Mouse (Mus musculus): ENCODE measurements around the gene Nvl. TPM values are rescaled to one million over a fixed set of nuclear protein-coding genes. Genes with fewer than 3 reads are reported as not detected.

Nvl gene
- total RNA-seq, 4 experiments from 2014 or later, result 20.1 to 34.9 (median 24.9) TPM

DNA sequence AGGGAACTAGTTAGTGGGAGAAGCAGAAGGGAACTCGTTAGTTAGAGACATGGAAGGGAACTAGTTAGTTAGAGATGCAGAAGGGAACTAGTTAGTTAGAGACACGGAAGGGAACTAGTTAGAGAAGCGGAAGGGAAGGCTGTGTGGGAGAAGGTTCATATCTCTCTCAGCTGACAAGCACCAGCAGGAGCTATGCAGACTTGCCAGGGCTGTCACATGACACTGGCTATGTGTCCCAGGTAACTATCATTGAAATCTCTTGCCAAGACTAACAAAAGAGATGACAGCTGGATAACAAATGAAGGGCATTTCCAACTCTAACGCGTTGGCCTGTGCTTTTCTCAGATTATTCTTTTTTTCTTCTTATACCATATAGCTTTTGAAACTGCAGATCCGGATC is 79.4 kb downstream of the Nvl start:
- no peak for DNase-seq

DNA sequence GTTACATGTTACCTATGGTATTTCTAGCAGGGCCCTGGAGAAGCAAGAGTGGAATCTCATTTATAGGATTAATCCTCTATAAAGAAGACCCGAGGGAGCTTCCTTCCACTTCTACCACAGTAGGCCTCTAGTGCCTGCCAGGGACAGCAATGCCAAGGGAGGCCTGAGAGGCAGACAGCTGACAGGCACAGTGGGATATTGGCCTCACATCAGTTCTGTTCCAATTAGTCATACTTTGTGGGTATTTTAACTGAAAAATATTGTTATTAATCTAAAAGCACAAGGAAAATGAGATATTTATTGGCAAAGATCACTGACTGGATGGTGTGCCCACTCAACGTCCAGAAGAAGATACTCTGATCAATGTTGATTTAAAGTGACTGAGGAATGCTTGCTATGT is 80.0 kb downstream of the Nvl start:
- DNase-seq, result no peak

DNA sequence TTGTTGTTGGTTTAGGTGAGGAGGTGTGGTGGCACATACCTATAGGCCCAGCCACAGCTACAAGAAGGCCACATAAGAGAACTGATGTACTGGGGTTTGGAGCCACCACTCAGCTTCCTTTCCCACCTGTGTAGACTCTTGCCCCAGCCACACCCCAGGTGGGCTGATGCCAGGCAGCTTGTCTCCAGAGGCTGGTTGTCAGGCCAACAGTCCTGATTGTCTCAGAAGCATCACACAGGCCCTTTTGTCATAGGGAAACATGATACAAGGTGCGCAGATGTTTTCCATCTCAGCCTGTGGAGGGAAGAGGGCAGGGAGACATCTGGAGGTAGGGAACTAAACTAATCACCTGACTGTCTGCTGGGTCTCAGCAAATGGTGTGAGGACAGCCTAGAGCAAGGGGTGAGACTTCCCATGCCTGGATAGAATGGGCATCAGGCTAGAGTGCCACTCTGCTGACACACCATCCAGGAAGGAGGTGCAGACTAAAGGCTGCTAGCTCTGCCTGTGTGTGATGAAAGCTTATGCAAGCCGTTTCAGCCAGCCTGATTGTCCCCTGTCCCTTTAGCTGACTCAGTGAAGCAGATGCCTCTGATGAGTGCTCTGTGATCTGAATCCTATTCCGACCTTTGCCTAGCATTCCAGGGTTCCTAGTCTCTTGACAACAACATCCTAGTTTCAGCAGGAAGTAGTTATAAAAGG is 82.1 kb downstream of the Nvl start:
- DNase-seq, result no peak

DNA sequence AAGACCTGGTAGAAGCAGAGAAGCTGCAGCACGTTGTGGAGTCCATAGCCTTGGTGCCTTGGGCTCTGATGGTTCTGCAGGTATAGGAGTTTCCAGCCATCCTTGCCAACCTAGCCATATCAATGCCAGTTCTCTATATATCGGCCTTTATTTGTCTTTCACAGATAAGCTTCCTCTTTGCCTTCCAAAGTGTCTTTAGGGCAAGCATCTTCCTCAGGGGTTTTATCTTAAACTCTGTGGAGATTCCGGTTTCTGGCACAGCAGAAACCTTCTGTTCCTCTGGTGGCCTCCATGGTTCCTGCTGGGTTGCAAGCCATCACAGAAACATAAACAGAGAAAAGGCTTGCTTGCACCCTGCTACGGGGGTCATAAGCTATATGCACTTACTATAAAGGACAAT is 91.1 kb downstream of the Nvl start:
- DNase-seq, result no peak

DNA sequence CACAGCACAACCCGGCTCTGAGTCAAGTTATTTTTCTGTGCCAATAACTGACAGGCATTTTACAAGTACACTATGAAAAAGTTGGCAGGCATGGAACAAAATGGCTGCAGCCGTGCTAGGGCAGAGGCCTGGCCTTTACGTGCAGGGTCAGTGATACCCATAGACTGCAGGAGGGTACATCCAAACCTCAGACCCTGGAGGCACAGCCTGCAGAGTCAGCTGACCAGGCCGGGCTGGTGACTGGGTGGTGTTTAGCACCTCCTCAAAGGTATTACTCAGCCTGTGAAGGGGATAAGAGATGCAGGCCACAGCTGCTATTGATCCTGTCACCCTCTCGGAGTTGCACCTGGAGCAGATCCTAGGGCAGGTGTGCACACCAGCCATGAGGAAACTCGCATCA is 93.1 kb downstream of the Nvl start, which contains the start of gene 9130409I23Rik:
TSS of gene 9130409I23Rik (plus strand) at position 301 of the 400 bp plus-strand sequence.
- DNase-seq, result no peak

DNA sequence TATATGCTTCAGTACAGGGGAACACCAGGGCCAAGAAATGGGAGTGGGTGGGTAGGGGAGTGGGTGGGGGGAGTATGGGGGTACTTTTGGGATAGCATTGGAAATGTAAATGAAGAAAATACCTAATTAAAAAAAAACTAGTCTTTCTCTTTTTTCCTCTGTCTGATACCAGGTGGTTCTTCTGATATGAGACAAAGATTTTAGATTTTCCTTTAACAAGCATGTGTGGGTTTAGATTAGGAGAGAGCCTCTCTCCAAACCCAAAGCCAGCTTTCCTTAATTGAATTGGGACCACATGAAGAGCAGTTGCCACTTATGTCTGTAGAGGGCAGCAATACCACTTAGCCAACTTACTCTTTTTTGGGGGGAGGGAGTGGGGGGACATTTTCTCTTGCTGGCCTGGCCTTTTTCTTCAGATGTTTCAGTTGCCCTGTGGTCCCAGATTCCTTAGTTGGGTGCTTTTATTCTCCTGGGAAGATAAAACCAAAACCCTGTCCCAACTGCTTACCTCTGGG is 94.6 kb downstream of the Nvl start:
- DNase-seq, result no peak

DNA sequence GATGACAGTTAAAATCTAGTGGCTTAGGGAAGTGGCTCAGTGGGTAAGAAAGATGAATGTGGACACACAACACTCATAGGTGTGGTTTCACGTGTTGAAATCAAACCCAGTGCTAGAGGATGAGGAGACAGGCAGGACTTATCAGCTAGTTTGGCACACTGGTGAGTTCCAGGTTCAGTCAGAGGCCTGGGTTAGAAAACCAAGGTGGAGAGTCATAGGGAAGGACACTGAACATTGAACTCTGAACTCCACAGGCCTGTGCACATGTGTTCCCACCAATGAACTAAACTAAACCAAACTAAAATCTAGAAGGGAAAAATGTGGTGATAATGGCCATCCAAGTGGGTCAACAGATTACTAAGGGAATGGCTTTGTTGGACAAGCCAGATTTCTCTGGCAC is 96.5 kb downstream of the Nvl start:
- no peak for DNase-seq

DNA sequence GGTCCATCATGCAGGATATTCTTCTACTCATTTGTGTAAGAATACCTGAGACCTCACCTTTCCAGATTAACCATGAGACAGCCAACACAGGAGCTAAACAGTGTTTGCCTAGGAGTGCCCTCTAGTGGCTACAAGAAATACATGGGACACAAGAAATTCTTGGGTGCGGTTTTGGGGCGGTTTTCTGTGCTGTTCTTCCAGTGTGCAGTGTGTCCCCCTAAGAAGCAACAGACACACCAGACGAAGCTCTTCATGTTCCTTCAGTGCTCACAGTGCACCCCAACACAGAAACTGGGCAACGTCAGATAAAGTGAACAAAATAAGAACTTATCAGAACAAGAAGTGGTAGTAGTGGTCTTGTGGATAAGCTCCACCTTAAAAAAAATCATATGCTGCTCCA is 104.4 kb downstream of the Nvl start:
- no peak for DNase-seq

DNA sequence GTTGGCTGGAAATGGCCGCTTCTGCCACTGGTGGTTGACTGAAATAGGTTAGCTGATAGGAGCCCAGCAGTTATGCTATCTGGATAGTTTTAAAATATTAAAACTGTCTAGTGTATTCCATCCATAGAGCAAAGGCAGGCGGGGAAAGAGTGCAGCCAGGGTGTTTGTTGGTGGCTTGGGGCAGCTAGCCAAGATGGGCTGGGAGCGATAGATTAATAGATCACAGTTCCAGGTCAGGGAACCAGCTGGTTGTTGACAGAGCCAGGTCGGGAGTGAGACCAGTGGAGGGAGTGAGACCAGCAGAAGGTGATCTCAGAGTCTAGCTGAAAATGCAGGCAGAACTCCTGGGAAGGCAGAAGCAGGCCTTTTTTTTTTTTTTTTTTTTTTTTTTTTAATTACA is 106.4 kb downstream of the Nvl start:
- DNase-seq, result no peak

Other genes starting within 250 kb of the Nvl start
- gene Pycr2, start 239.9 kb downstream of the Nvl start, total RNA-seq (2022), result 10 to 100 TPM; 46.5 to 54.7 (median 50.7) TPM
- 10 to 100 TPM in 3 of 4 experiments, 1 to 10 TPM in 1; 5.8 to 22.3 (median 14.0) TPM for gene Lefty1, start 209.2 kb downstream of the Nvl start, total RNA-seq (2022)
- 10 to 100 TPM; 79.6 to 95.9 (median 87.5) TPM for gene Tmem63a, start 201.9 kb downstream of the Nvl start, total RNA-seq (2022)
- gene Ephx1, start 123.3 kb downstream of the Nvl start, total RNA-seq (2022), result 100 to 1,000 TPM; 324 to 382 (median 360) TPM
- not detected for gene 9130409I23Rik, start 93.0 kb downstream of the Nvl start, total RNA-seq (2022)
- 10 to 100 TPM; 47.3 to 77.6 (median 60.8) TPM for gene Cnih4, start 489 bp upstream of the Nvl start, total RNA-seq (2022)
- gene Wdr26, start 67.8 kb upstream of the Nvl start, total RNA-seq (2022), result 100 to 1,000 TPM; 120 to 162 (median 149) TPM
- gene Cnih3, start 208.4 kb upstream of the Nvl start, total RNA-seq (2022), result under 1 TPM in 2 of 4 experiments, not detected in 2; 0.14 to 0.25 TPM

All from adrenal gland, adult 8-10 months (tissue).